Mouse (Mus musculus): ENCODE results near the gene Prss36. TPM values are rescaled to one million over a fixed set of nuclear protein-coding genes. Genes with fewer than 3 reads are reported as not detected.
"Not testable (repeated sequence)": the region's sequence is repeated elsewhere in the genome, so short reads cannot be mapped to it uniquely, and the experiment has no call there.

The Prss36 gene
- polyA plus RNA-seq, 1 experiment from 2014 or later, result 12.9 TPM

DNA sequence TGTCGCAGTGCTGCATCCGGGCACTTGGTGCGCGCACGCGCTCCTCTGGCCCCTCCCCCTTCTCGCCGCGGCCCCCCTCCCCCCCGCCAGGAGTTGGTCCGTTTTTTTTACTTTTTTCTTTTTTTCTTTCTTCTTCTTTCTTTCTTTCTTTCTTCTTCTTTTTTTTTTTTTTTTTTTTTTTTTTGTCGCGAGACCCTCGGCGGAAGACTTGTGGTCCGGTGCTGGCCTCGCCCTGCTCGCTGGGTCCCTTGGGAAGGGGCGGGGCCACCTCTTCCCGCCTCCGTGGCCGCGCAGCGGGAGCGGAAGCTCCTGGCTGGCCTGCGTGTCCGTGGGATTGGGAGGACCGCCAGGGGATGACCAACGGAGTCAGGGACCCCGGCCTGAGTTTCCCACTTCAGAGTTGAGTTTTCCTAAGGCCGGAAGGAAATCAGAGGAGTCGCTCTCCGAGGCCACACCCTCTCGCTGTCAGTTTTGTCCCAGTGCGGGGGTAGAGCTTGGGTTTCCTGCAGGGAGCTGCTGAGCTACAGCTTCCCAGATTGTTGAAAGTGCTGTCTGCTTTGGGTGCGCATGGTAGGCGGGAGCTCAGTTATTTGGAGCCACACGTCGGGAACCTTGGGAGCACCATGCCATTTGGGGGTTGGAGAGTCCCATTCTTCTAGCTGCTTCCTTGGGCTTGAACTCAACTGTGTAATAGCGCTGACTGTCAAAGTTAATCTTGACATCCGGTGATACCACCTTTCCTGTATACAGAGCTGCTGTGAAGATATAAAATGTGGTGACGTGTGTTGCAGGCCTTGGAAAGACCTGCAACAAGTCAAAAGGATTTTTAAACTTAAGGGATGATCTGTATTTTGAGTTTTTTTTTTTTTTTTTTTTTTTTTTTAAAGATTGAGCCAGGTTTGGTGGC lies 21.6 kb upstream of the Prss36 start:
- ATAC-seq, result peak; percentile 37
- Histone ChIP-seq H3K9me3 (replicated peaks; ENCODE audit: control insufficient read depth, low read length) (no peaks in the 10 kb centered on the region), H3K4me2 (ENCODE audit: low read length) (peak overlapping the region; percentile 93), H3K4me3 (ENCODE audit: low read depth, low read length) (peak overlapping the region; percentile 72), H3K27ac (ENCODE audit: low read depth, low read length) (peak overlapping the region; percentile 90), H3K4me1 (ENCODE audit: control insufficient read depth, insufficient read depth, low read length) (peaks cover 18% of the 10 kb centered on the region), H3K36me3 (ENCODE audit: control insufficient read depth, insufficient read depth, low read length) (peaks cover 40% of the 10 kb centered on the region), H3K9ac (ENCODE audit: low read length) (peak overlapping the region; percentile 89), H3K27me3 (replicated peaks; ENCODE audit: control insufficient read depth, insufficient read depth, low read length) (no peaks in the 10 kb centered on the region)
- under 1% methylated on average over 40 of the region's 42 CpGs for WGBS
- peak; percentile 69 for DNase-seq (ENCODE audit: low spot score)

- under 1% methylated on average over 90 of the region's 92 CpGs for WGBS
- ATAC-seq, result peak; percentile 94
Observed at GRCm38 (mm10) chr7:127967004-127967921, 20.7 kb upstream of the Prss36 start, which contains the start of gene Fus. Gene Fus, plus strand, starts transcription at chr7:127967457.

DNA sequence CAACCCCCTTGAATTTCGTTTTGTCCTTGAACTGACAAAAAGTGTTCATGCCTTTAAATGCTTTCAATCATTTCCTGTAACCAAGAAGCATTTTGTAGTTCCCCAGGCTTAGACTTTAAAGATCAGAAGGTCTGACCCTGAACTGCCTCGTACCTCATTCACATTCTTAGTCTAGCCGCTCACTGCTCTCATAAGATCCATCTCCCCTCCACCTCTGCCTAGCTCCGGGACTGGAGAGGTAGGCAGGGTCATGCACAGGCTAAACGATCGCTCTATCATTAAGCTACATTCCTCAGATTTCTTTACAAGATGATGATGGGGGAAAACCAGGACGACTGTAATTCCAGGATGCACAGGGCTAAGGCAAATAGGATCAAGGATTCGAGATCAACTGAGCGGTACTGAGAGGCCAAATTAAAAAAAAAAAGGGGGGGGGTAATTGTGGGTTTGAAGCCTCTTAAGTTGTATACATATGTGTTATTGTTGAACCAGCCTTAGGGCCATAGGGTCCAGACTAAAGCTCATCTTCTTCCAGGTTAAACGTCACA lies 19.9 kb upstream of the Prss36 start:
- no peak for ATAC-seq
- DNase-seq (ENCODE audit: low spot score), result no peak
- H3K27ac ChIP-seq (ENCODE audit: low read depth, low read length), result peak overlapping the region; percentile 90
- WGBS, result 12% methylated on average over 10 of the region's 10 CpGs
- H3K4me3 ChIP-seq (ENCODE audit: low read depth, low read length), result peak overlapping the region; percentile 72
- peaks cover 18% of the 10 kb centered on the region for H3K4me1 ChIP-seq (ENCODE audit: control insufficient read depth, insufficient read depth, low read length)
- H3K27me3 ChIP-seq (replicated peaks; ENCODE audit: control insufficient read depth, insufficient read depth, low read length), result no peaks in the 10 kb centered on the region
- peak overlapping the region; percentile 89 for H3K9ac ChIP-seq (ENCODE audit: low read length)
- H3K9me3 ChIP-seq (replicated peaks; ENCODE audit: control insufficient read depth, low read length), result no peaks in the 10 kb centered on the region
- H3K36me3 ChIP-seq (ENCODE audit: control insufficient read depth, insufficient read depth, low read length), result peaks cover 22% of the 10 kb centered on the region
- H3K4me2 ChIP-seq (ENCODE audit: low read length), result peak overlapping the region; percentile 78

More at GRCm38 (mm10) chr7:127967004-127967921, 20.7 kb upstream of the Prss36 start, which contains the start of gene Fus:
- Histone ChIP-seq H3K4me1 (ENCODE audit: control insufficient read depth, insufficient read depth, low read length) (peaks cover 18% of the 10 kb centered on the region), H3K4me3 (ENCODE audit: low read depth, low read length) (peak within 1 kb of the TSS; percentile 72), H3K36me3 (ENCODE audit: control insufficient read depth, insufficient read depth, low read length) (peaks cover 30% of the 10 kb centered on the region), H3K27me3 (replicated peaks; ENCODE audit: control insufficient read depth, insufficient read depth, low read length) (no peaks in the 10 kb centered on the region), H3K9me3 (replicated peaks; ENCODE audit: control insufficient read depth, low read length) (no peaks in the 10 kb centered on the region), H3K9ac (ENCODE audit: low read length) (peak within 1 kb of the TSS; percentile 89), H3K27ac (ENCODE audit: low read depth, low read length) (peak within 1 kb of the TSS; percentile 90), H3K4me2 (ENCODE audit: low read length) (peak within 1 kb of the TSS; percentile 93)
- peak; percentile 95 for DNase-seq (ENCODE audit: low spot score)

- Histone ChIP-seq H3K4me2 (ENCODE audit: low read length) (no peak overlapping the region), H3K27ac (ENCODE audit: low read depth, low read length) (no peak overlapping the region), H3K9me3 (replicated peaks; ENCODE audit: control insufficient read depth, low read length) (no peaks in the 10 kb centered on the region), H3K4me3 (ENCODE audit: low read depth, low read length) (no peak overlapping the region), H3K36me3 (ENCODE audit: control insufficient read depth, insufficient read depth, low read length) (no peaks in the 10 kb centered on the region), H3K27me3 (replicated peaks; ENCODE audit: control insufficient read depth, insufficient read depth, low read length) (no peaks in the 10 kb centered on the region), H3K9ac (ENCODE audit: low read length) (no peak overlapping the region), H3K4me1 (ENCODE audit: control insufficient read depth, insufficient read depth, low read length) (no peaks in the 10 kb centered on the region)
- ATAC-seq (no peak), DNase-seq (ENCODE audit: low spot score) (no peak)
- WGBS, result 60% methylated on average over 5 of the region's 5 CpGs
Observed at GRCm38 (mm10) chr7:127959364-127959763, 12.8 kb upstream of the Prss36 start.

DNA sequence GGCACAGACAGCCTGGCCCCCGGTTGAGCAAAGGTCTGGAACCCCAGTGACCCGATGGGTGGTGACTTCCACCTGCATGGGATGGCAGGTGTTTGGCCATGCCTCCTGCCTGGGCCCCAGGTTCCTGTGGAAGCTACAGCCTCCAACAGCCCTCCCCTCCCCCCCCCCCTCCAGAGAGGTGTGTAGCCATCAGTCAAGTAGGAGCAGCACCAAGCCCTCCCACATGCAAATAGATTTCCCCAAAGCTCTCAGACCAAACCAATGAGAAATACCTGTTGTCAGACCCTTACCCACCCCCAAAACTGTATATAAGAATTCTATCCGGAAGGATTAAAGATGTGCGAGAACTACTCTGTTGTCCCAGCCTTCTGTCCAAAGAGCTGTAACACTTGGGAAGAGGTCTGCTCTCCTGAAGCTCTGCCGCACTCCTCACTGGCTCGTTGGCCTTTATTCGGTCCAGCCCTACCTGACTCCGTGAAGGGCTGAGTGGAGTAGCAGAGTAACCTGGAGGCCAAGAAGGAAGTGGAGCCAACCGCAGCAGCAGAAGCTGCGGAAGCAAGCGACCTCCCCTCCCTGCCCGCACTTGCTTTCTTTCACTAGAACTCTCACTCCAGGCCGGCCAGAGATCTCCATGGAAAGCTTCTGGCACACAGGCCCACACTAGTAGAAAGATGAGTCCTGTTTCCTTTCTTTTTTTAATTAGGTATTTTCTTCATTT lies 6.5 kb upstream of the Prss36 start:
- no peak overlapping the region for H3K9ac ChIP-seq (ENCODE audit: low read length)
- H3K4me1 ChIP-seq (ENCODE audit: control insufficient read depth, insufficient read depth, low read length), result no peaks in the 10 kb centered on the region
- H3K27me3 ChIP-seq (replicated peaks; ENCODE audit: control insufficient read depth, insufficient read depth, low read length), result no peaks in the 10 kb centered on the region
- no peaks in the 10 kb centered on the region for H3K36me3 ChIP-seq (ENCODE audit: control insufficient read depth, insufficient read depth, low read length)
- DNase-seq (ENCODE audit: low spot score), result no peak
- no peaks in the 10 kb centered on the region for H3K9me3 ChIP-seq (replicated peaks; ENCODE audit: control insufficient read depth, low read length)
- ATAC-seq, result no peak
- WGBS, result 55% methylated on average over 13 of the region's 13 CpGs
- H3K4me3 ChIP-seq (ENCODE audit: low read depth, low read length), result no peak overlapping the region
- no peak overlapping the region for H3K4me2 ChIP-seq (ENCODE audit: low read length)
- no peak overlapping the region for H3K27ac ChIP-seq (ENCODE audit: low read depth, low read length)

- DNase-seq (ENCODE audit: low spot score) (no peak), ATAC-seq (no peak)
- Histone ChIP-seq H3K4me1 (ENCODE audit: control insufficient read depth, insufficient read depth, low read length) (no peaks in the 10 kb centered on the region), H3K27me3 (replicated peaks; ENCODE audit: control insufficient read depth, insufficient read depth, low read length) (peaks cover 12% of the 10 kb centered on the region), H3K4me2 (ENCODE audit: low read length) (no peak overlapping the region), H3K36me3 (ENCODE audit: control insufficient read depth, insufficient read depth, low read length) (no peaks in the 10 kb centered on the region), H3K4me3 (ENCODE audit: low read depth, low read length) (no peak overlapping the region), H3K9me3 (replicated peaks; ENCODE audit: control insufficient read depth, low read length) (no peaks in the 10 kb centered on the region), H3K9ac (ENCODE audit: low read length) (no peak overlapping the region), H3K27ac (ENCODE audit: low read depth, low read length) (no peak overlapping the region)
- WGBS, result 11% methylated on average over 23 of the region's 23 CpGs
Observed at GRCm38 (mm10) chr7:127944614-127945013, 1.9 kb downstream of the Prss36 start.

DNA sequence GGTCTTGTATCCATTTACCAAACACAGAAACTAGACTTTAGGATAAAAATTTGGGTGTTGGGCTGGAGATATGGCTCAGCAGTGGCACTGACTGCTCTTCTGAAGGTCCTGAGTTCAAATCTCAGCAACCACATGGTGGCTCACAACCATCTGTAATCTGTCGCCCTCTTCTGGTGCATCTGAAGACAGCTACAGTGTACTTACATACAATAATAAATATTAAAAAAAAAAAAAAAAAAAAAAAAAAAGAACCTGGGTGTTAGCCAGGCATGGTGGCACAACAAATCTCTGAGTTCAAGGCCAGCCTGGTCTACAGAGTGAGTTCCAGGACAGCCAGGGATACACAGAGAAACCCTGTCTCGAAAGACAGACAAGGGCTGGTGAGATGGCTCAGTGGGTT lies 4.4 kb downstream of the Prss36 start:
- not testable (repeated sequence) for ATAC-seq; H3K27ac ChIP-seq (ENCODE audit: low read depth, low read length); H3K9me3 ChIP-seq (replicated peaks; ENCODE audit: control insufficient read depth, low read length); H3K36me3 ChIP-seq (ENCODE audit: control insufficient read depth, insufficient read depth, low read length); H3K4me1 ChIP-seq (ENCODE audit: control insufficient read depth, insufficient read depth, low read length); DNase-seq (ENCODE audit: low spot score); H3K9ac ChIP-seq (ENCODE audit: low read length); H3K4me2 ChIP-seq (ENCODE audit: low read length); H3K4me3 ChIP-seq (ENCODE audit: low read depth, low read length)
- peaks cover 12% of the 10 kb centered on the region for H3K27me3 ChIP-seq (replicated peaks; ENCODE audit: control insufficient read depth, insufficient read depth, low read length)
- 59% methylated on average over 2 of the region's 2 CpGs for WGBS

DNA sequence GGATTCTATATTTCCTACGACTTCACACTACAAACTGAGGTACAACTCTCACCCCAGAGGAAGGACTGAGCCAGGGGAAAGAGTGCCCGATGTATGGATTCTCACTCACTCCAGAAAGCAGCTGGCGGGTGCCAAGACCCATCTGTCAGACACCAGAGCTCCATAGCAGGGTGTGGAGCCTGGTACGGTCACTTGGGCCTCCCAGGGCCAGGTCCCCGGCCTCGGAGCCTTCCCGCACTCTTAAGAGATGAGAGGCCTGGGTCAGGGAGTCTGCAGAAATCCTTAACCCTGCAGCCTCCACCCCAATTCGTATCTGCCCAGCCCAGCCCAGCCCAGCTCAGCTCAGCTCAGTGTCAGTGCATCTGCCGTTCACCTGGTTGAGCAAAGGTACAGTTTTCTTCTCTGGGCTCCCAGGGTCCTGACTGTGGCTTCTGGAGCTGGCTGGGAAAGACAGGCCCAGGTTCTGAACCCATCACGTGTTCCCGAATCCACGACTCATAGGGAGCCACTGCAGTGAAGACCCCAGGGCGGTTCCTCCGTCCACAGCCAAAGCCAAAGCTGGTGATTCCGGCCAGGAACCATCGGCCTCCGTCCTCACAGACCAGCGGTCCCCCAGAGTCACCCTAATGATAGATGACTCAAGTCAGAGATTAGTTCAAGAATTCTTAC lies 10.2 kb downstream of the Prss36 start:
- Histone ChIP-seq H3K4me2 (ENCODE audit: low read length) (peak overlapping the region; percentile 98), H3K9ac (ENCODE audit: low read length) (peak overlapping the region; percentile 84), H3K36me3 (ENCODE audit: control insufficient read depth, insufficient read depth, low read length) (no peaks in the 10 kb centered on the region), H3K4me3 (ENCODE audit: low read depth, low read length) (peak overlapping the region; percentile 74), H3K4me1 (ENCODE audit: control insufficient read depth, insufficient read depth, low read length) (peaks cover 8% of the 10 kb centered on the region), H3K9me3 (replicated peaks; ENCODE audit: control insufficient read depth, low read length) (no peaks in the 10 kb centered on the region), H3K27ac (ENCODE audit: low read depth, low read length) (no peak overlapping the region), H3K27me3 (replicated peaks; ENCODE audit: control insufficient read depth, insufficient read depth, low read length) (no peaks in the 10 kb centered on the region)
- 58% methylated on average over 18 of the region's 18 CpGs for WGBS
- no peak for DNase-seq (ENCODE audit: low spot score)
- ATAC-seq, result no peak

Measured in forebrain, embryonic 14.5 days (tissue).